Mouse (Mus musculus): ENCODE results near the gene Egfl8. TPM values are rescaled to one million over a fixed set of nuclear protein-coding genes. Genes with fewer than 3 reads are reported as not detected.

The Egfl8 gene
- polyA plus RNA-seq, 1 experiment: 0.16 TPM

GRCm38 (mm10) chr17:34655160-34655559, 39.4 kb upstream of the Egfl8 start:
- H3K36me3 ChIP-seq (ENCODE audit: control insufficient read depth, insufficient read depth): peaks cover 3% of the 10 kb centered on the region
- no peak overlapping the region for H3K4me2 ChIP-seq (ENCODE audit: low read depth)
- H3K4me3 ChIP-seq: no peak overlapping the region
- H3ac ChIP-seq (ENCODE audit: control insufficient read depth, insufficient read length): no peak overlapping the region
- H3K27me3 ChIP-seq (ENCODE audit: control insufficient read depth, insufficient read depth, insufficient read length): peaks cover 17% of the 10 kb centered on the region
- H3K79me2 ChIP-seq (ENCODE audit: control insufficient read depth, insufficient read depth): no peaks in the 10 kb centered on the region
- no peak for TF ChIP-seq REST (IDR thresholded peaks at IDR 0.05; ENCODE audit: insufficient read depth, insufficient read length)
- no peak for TF ChIP-seq TCF12 (IDR thresholded peaks at IDR 0.05; ENCODE audit: insufficient read depth, poor library complexity, severe bottlenecking)
- no peak for TF ChIP-seq E2F4 (IDR thresholded peaks at IDR 0.05; ENCODE audit: insufficient read depth)
- TF ChIP-seq CEBPB (IDR thresholded peaks at IDR 0.05; ENCODE audit: insufficient read depth, poor library complexity, severe bottlenecking): no peak
- no peak for TF ChIP-seq MYOG (IDR thresholded peaks at IDR 0.05; ENCODE audit: control insufficient read depth in 1 of 3, insufficient read depth in 1 of 3, insufficient read length in 2 of 3, low read depth in 2 of 3)
- TF ChIP-seq POLR2AphosphoS2 (IDR thresholded peaks at IDR 0.05; ENCODE audit: insufficient read length, low read depth): no peak
- no peak for TF ChIP-seq MAX (IDR thresholded peaks at IDR 0.05; ENCODE audit: low read depth)

- Histone ChIP-seq H3K4me2 (ENCODE audit: low read depth) (no peak overlapping the region), H3K4me3 (no peak overlapping the region), H3K36me3 (ENCODE audit: control insufficient read depth, insufficient read depth) (peaks cover 3% of the 10 kb centered on the region), H3K27me3 (ENCODE audit: control insufficient read depth, insufficient read depth, insufficient read length) (peaks cover 12% of the 10 kb centered on the region), H3K79me2 (ENCODE audit: control insufficient read depth, insufficient read depth) (no peaks in the 10 kb centered on the region), H3ac (ENCODE audit: control insufficient read depth, insufficient read length) (no peak overlapping the region)
- TF ChIP-seq USF1 (IDR thresholded peaks at IDR 0.05; ENCODE audit: low read depth) (no peak), MYOG (IDR thresholded peaks at IDR 0.05; ENCODE audit: control insufficient read depth in 1 of 3, insufficient read depth in 1 of 3, insufficient read length in 2 of 3, low read depth in 2 of 3) (no peak), CEBPB (IDR thresholded peaks at IDR 0.05; ENCODE audit: insufficient read depth, poor library complexity, severe bottlenecking) (no peak), MAX (IDR thresholded peaks at IDR 0.05; ENCODE audit: low read depth) (no peak), E2F4 (IDR thresholded peaks at IDR 0.05; ENCODE audit: insufficient read depth) (no peak), POLR2A (IDR thresholded peaks at IDR 0.05; ENCODE audit: insufficient read length, low read depth) (no peak), SRF (IDR thresholded peaks at IDR 0.05; ENCODE audit: control insufficient read depth, insufficient read length, low read depth) (no peak), TCF3 (IDR thresholded peaks at IDR 0.05; ENCODE audit: insufficient read length, low read depth) (no peak), TCF12 (IDR thresholded peaks at IDR 0.05; ENCODE audit: insufficient read depth, poor library complexity, severe bottlenecking) (no peak), REST (IDR thresholded peaks at IDR 0.05; ENCODE audit: insufficient read depth, insufficient read length) (no peak), POLR2AphosphoS2 (IDR thresholded peaks at IDR 0.05; ENCODE audit: insufficient read length, low read depth) (no peak), MYOD1 (IDR thresholded peaks at IDR 0.05; ENCODE audit: control insufficient read depth in 1 of 3, insufficient read length in 2 of 3, low read depth in 2 of 3) (no peak)
Measured at GRCm38 (mm10) chr17:34654392-34654791, 38.6 kb upstream of the Egfl8 start.

GRCm38 (mm10) chr17:34653746-34654285, 38.0 kb upstream of the Egfl8 start:
- Histone ChIP-seq H3K36me3 (ENCODE audit: control insufficient read depth, insufficient read depth) (peaks cover 3% of the 10 kb centered on the region), H3K4me2 (ENCODE audit: low read depth) (no peak overlapping the region), H3ac (ENCODE audit: control insufficient read depth, insufficient read length) (no peak overlapping the region), H3K27me3 (ENCODE audit: control insufficient read depth, insufficient read depth, insufficient read length) (peaks cover 6% of the 10 kb centered on the region), H3K4me3 (no peak overlapping the region), H3K79me2 (ENCODE audit: control insufficient read depth, insufficient read depth) (no peaks in the 10 kb centered on the region)
- TF ChIP-seq REST (IDR thresholded peaks at IDR 0.05; ENCODE audit: insufficient read depth, insufficient read length) (no peak), MAX (IDR thresholded peaks at IDR 0.05; ENCODE audit: low read depth) (no peak), MYOD1 (IDR thresholded peaks at IDR 0.05; ENCODE audit: control insufficient read depth in 1 of 3, insufficient read length in 2 of 3, low read depth in 2 of 3) (no peak), MYOG (IDR thresholded peaks at IDR 0.05; ENCODE audit: control insufficient read depth in 1 of 3, insufficient read depth in 1 of 3, insufficient read length in 2 of 3, low read depth in 2 of 3) (no peak), E2F4 (IDR thresholded peaks at IDR 0.05; ENCODE audit: insufficient read depth) (no peak), USF1 (IDR thresholded peaks at IDR 0.05; ENCODE audit: low read depth) (no peak)

- Histone ChIP-seq H3K79me2 (ENCODE audit: control insufficient read depth, insufficient read depth) (peaks cover under 1% of the 10 kb centered on the region), H3ac (ENCODE audit: control insufficient read depth, insufficient read length) (no peak overlapping the region), H3K4me3 (no peak overlapping the region), H3K36me3 (ENCODE audit: control insufficient read depth, insufficient read depth) (peaks cover 3% of the 10 kb centered on the region), H3K4me2 (ENCODE audit: low read depth) (no peak overlapping the region), H3K27me3 (ENCODE audit: control insufficient read depth, insufficient read depth, insufficient read length) (peaks cover 5% of the 10 kb centered on the region)
- TF ChIP-seq MYOD1 (IDR thresholded peaks at IDR 0.05; ENCODE audit: control insufficient read depth in 1 of 3, insufficient read length in 2 of 3, low read depth in 2 of 3) (no peak), SRF (IDR thresholded peaks at IDR 0.05; ENCODE audit: control insufficient read depth, insufficient read length, low read depth) (no peak), USF1 (IDR thresholded peaks at IDR 0.05; ENCODE audit: low read depth) (no peak), MYOG (IDR thresholded peaks at IDR 0.05; ENCODE audit: control insufficient read depth in 1 of 3, insufficient read depth in 1 of 3, insufficient read length in 2 of 3, low read depth in 2 of 3) (no peak), CEBPB (IDR thresholded peaks at IDR 0.05; ENCODE audit: insufficient read depth, poor library complexity, severe bottlenecking) (no peak), POLR2A (IDR thresholded peaks at IDR 0.05; ENCODE audit: insufficient read length, low read depth) (no peak), E2F4 (IDR thresholded peaks at IDR 0.05; ENCODE audit: insufficient read depth) (no peak), TCF3 (IDR thresholded peaks at IDR 0.05; ENCODE audit: insufficient read length, low read depth) (no peak), TCF12 (IDR thresholded peaks at IDR 0.05; ENCODE audit: insufficient read depth, poor library complexity, severe bottlenecking) (no peak), MAX (IDR thresholded peaks at IDR 0.05; ENCODE audit: low read depth) (no peak), REST (IDR thresholded peaks at IDR 0.05; ENCODE audit: insufficient read depth, insufficient read length) (no peak), POLR2AphosphoS2 (IDR thresholded peaks at IDR 0.05; ENCODE audit: insufficient read length, low read depth) (no peak)
Measured at GRCm38 (mm10) chr17:34652985-34653384, 37.2 kb upstream of the Egfl8 start.

GRCm38 (mm10) chr17:34652546-34652945, 36.8 kb upstream of the Egfl8 start:
- Histone ChIP-seq H3K79me2 (ENCODE audit: control insufficient read depth, insufficient read depth) (peaks cover 4% of the 10 kb centered on the region), H3K4me3 (no peak overlapping the region), H3K36me3 (ENCODE audit: control insufficient read depth, insufficient read depth) (peaks cover 3% of the 10 kb centered on the region), H3ac (ENCODE audit: control insufficient read depth, insufficient read length) (no peak overlapping the region), H3K4me2 (ENCODE audit: low read depth) (no peak overlapping the region), H3K27me3 (ENCODE audit: control insufficient read depth, insufficient read depth, insufficient read length) (peaks cover 5% of the 10 kb centered on the region)
- TF ChIP-seq TCF12 (IDR thresholded peaks at IDR 0.05; ENCODE audit: insufficient read depth, poor library complexity, severe bottlenecking) (no peak), E2F4 (IDR thresholded peaks at IDR 0.05; ENCODE audit: insufficient read depth) (no peak), MYOD1 (IDR thresholded peaks at IDR 0.05; ENCODE audit: control insufficient read depth in 1 of 3, insufficient read length in 2 of 3, low read depth in 2 of 3) (no peak), USF1 (IDR thresholded peaks at IDR 0.05; ENCODE audit: low read depth) (no peak), CEBPB (IDR thresholded peaks at IDR 0.05; ENCODE audit: insufficient read depth, poor library complexity, severe bottlenecking) (no peak), POLR2AphosphoS2 (IDR thresholded peaks at IDR 0.05; ENCODE audit: insufficient read length, low read depth) (no peak), SRF (IDR thresholded peaks at IDR 0.05; ENCODE audit: control insufficient read depth, insufficient read length, low read depth) (no peak), MYOG (IDR thresholded peaks at IDR 0.05; ENCODE audit: control insufficient read depth in 1 of 3, insufficient read depth in 1 of 3, insufficient read length in 2 of 3, low read depth in 2 of 3) (no peak), TCF3 (IDR thresholded peaks at IDR 0.05; ENCODE audit: insufficient read length, low read depth) (no peak), MAX (IDR thresholded peaks at IDR 0.05; ENCODE audit: low read depth) (no peak), POLR2A (IDR thresholded peaks at IDR 0.05; ENCODE audit: insufficient read length, low read depth) (no peak), REST (IDR thresholded peaks at IDR 0.05; ENCODE audit: insufficient read depth, insufficient read length) (no peak)

Data from myocyte (in vitro differentiated cells).